Mouse (Mus musculus): ENCODE measurements around the gene Gnpat.

DNA sequence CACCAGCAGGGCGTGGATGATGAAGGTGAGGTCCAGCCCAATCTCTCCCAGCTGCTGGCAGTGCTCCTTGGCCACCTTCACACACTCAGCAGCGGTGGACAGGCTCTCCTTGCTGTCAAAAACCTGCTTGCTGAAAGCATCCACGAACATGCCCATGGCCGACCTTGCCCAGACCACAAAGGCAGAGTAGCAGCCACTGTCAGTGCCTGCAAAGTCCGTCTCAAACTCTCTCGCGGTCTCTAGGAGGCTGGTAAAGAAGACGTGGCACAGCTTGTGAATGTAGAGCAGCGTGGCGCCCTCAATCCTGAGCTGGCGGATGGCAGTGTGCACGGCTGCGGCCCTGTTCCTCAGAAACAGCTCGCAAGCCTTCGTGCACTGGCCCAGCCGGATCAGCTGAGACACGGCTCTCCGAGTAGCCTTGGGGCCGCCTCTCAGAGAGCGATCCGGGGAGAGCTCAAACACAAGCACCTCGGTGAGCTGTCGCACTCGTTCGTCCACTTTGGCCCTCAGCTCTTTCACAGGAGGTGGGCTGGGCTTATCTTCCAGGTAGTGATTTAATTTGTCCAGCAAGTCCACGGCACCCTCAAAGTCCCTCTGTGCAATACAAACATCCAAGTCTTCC, 33.3 kb downstream of the Gnpat start:
- TF ChIP-seq GATA1 (IDR thresholded peaks at IDR 0.05; ENCODE audit: borderline replicate concordance, low read length), result no peak
- TF ChIP-seq FLI1 (IDR thresholded peaks at IDR 0.05; ENCODE audit: low read length), result no peak

All from megakaryocyte, embryonic 14.5 days (primary cell).